Mouse (Mus musculus): ENCODE results near the gene Smco2.
"Not testable (repeated sequence)": the region's sequence is repeated elsewhere in the genome, so short reads cannot be mapped to it uniquely, and the experiment has no call there.

Smco2 gene

GRCm38 (mm10) chr6:146863154-146863553 is 13.2 kb downstream of the Smco2 start:
- no peak for DNase-seq

GRCm38 (mm10) chr6:146864370-146864769 is 14.5 kb downstream of the Smco2 start:
- DNase-seq = not testable (repeated sequence)

- DNase-seq = no peak
Measured at GRCm38 (mm10) chr6:146865701-146866100, 15.8 kb downstream of the Smco2 start.

- DNase-seq = peak; percentile 34
Measured at GRCm38 (mm10) chr6:146871975-146872374, 22.1 kb downstream of the Smco2 start.

GRCm38 (mm10) chr6:146874415-146874814 is 24.5 kb downstream of the Smco2 start:
- DNase-seq = no peak

GRCm38 (mm10) chr6:146876820-146877219 is 26.9 kb downstream of the Smco2 start:
- no peak for DNase-seq

- no peak for DNase-seq
Measured at GRCm38 (mm10) chr6:146877425-146878045, 27.6 kb downstream of the Smco2 start.

- no peak for DNase-seq
Measured at GRCm38 (mm10) chr6:146878926-146879325, 29.0 kb downstream of the Smco2 start.

GRCm38 (mm10) chr6:146879856-146880255 is 30.0 kb downstream of the Smco2 start:
- DNase-seq = no peak

GRCm38 (mm10) chr6:146880296-146880695 is 30.4 kb downstream of the Smco2 start:
- no peak for DNase-seq

GRCm38 (mm10) chr6:146881896-146882770 is 32.2 kb downstream of the Smco2 start:
- DNase-seq = no peak

- no peak for DNase-seq
Measured at GRCm38 (mm10) chr6:146883426-146883825, 33.5 kb downstream of the Smco2 start.

GRCm38 (mm10) chr6:146884171-146884570 is 34.3 kb downstream of the Smco2 start:
- no peak for DNase-seq

- peak; percentile 68 for DNase-seq
Measured at GRCm38 (mm10) chr6:146884851-146885250, 34.9 kb downstream of the Smco2 start.

- peak; percentile 96 for DNase-seq
Measured at GRCm38 (mm10) chr6:146887958-146888659, 38.2 kb downstream of the Smco2 start, which contains the start of gene Ppfibp1. TSS of gene Ppfibp1 (plus strand) at chr6:146888487.

GRCm38 (mm10) chr6:146888660-146889490 is 39.0 kb downstream of the Smco2 start:
- no peak for DNase-seq

- no peak for DNase-seq
Measured at GRCm38 (mm10) chr6:146890215-146890614, 40.3 kb downstream of the Smco2 start.

GRCm38 (mm10) chr6:146890633-146891032 is 40.7 kb downstream of the Smco2 start:
- DNase-seq = peak; percentile 41

- DNase-seq = no peak
Measured at GRCm38 (mm10) chr6:146893890-146894289, 44.0 kb downstream of the Smco2 start.

GRCm38 (mm10) chr6:146898709-146899108 is 48.8 kb downstream of the Smco2 start:
- DNase-seq = no peak

GRCm38 (mm10) chr6:146899647-146900046 is 49.7 kb downstream of the Smco2 start:
- no peak for DNase-seq

- DNase-seq = no peak
Measured at GRCm38 (mm10) chr6:146901929-146902328, 52.0 kb downstream of the Smco2 start.
